Mouse (Mus musculus) midbrain, embryonic 16.5 days (tissue): ENCODE measurements at regions not wholly inside any gene's neighbourhood (a gene's known extent, or its start where the extent isn't known, plus 50 kb on each side); places are given as distances from the start of the nearest gene placed in this dataset.

ENCODE experiments used
- ATAC-seq: fragments of 200-750 bp; cut with Nextera tagmentation; 2 replicates; pipeline ENCODE4 v1.8.0; 2017; ENCODE audit warnings: moderate TSS enrichment
- H3K27ac ChIP-seq: fragments of 300-500 bp; sonication (generic); 2 replicates; pipeline ENCODE4 v1.5.1; 2014; ENCODE audit warnings: mild to moderate bottlenecking, low read length, mixed read lengths
- H3K27me3 ChIP-seq: fragments of 300-500 bp; sonication (generic); 2 replicates; pipeline ENCODE4 v1.6.1; 2014; ENCODE audit warnings: low read depth, low read length, mixed read lengths; ENCODE audit not compliant: control insufficient read depth, insufficient read depth
- H3K36me3 ChIP-seq: fragments of 300-500 bp; sonication (generic); 2 replicates; pipeline ENCODE4 v1.6.1; 2014; ENCODE audit warnings: mild to moderate bottlenecking, low read length, moderate library complexity, mixed read lengths; ENCODE audit not compliant: control insufficient read depth, insufficient read depth
- H3K4me1 ChIP-seq: fragments of 300-500 bp; sonication (generic); 2 replicates; pipeline ENCODE4 v1.6.1; 2014; ENCODE audit warnings: mild to moderate bottlenecking, low read length, mixed read lengths; ENCODE audit not compliant: control insufficient read depth, insufficient read depth
- H3K4me2 ChIP-seq: fragments of 300-500 bp; sonication (generic); 2 replicates; pipeline ENCODE4 v1.6.1; 2014; ENCODE audit warnings: mild to moderate bottlenecking, low read length, mixed read lengths
- H3K4me3 ChIP-seq: fragments of 300-500 bp; sonication (generic); 2 replicates; pipeline ENCODE4 v1.5.1; 2014; ENCODE audit warnings: low read depth, mild to moderate bottlenecking, low read length, moderate library complexity, mixed read lengths
- H3K9ac ChIP-seq: fragments of 300-500 bp; sonication (generic); 2 replicates; pipeline ENCODE4 v1.6.1; 2014; ENCODE audit warnings: low read depth, low read length, mixed read lengths
- H3K9me3 ChIP-seq: fragments of 300-500 bp; sonication (generic); replicated peaks from 2 replicates; pipeline ENCODE4 v1.6.1; 2014; ENCODE audit warnings: mild to moderate bottlenecking, low read length, mixed read lengths; ENCODE audit not compliant: control insufficient read depth, poor library complexity, severe bottlenecking
- WGBS: fragments of 180-500 bp; shearing (Covaris S2); extraction: QIAGEN DNeasy Blood & Tissue Kit; methylation state at CpG from one replicate; pipeline ENCODE4 v1.1.7; 2014; 5-methylcytosine and 5-hydroxymethylcytosine counted together

DNA sequence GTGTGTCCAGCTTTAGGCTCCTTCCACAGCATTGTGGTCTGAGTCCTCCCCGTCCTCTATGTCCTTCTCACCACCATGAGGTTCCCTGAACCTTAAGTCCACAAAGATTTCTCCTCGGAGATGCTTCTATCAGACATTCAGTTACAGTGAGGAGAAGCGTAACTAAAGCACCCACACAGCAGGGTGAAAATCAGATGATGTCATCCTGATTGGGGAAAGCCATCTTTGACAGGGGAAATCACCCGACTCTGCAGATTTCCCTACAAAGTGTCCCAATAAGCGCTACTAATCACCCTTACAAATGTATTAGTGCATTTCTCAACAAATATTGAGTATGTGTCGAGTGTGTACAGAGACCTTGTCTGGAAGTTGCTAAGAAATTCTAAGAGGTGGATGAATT, 484.8 kb upstream of the Gm19410 start:
- H3K9me3 ChIP-seq = no peaks in the 10 kb centered on the region
- no peak overlapping the region for H3K4me3 ChIP-seq
- ATAC-seq = no peak
- H3K9ac ChIP-seq = no peak overlapping the region
- H3K4me2 ChIP-seq = no peak overlapping the region
- no peaks in the 10 kb centered on the region for H3K27me3 ChIP-seq
- H3K36me3 ChIP-seq = no peaks in the 10 kb centered on the region
- WGBS = 87% methylated on average over 6 of the region's 6 CpGs
- H3K27ac ChIP-seq = no peak overlapping the region
- no peaks in the 10 kb centered on the region; the same call in 1 of the 2 replicates for H3K4me1 ChIP-seq

- Histone ChIP-seq H3K9ac (no peak overlapping the region), H3K27me3 (no peaks in the 10 kb centered on the region), H3K4me3 (no peak overlapping the region), H3K9me3 (no peaks in the 10 kb centered on the region), H3K4me1 (no peaks in the 10 kb centered on the region), H3K36me3 (no peaks in the 10 kb centered on the region), H3K27ac (no peak overlapping the region), H3K4me2 (no peak overlapping the region)
- WGBS = 86% methylated on average over 9 of the region's 9 CpGs
- ATAC-seq = no peak
Measured at GRCm38 (mm10) chr8:35283366-35283765, 482.2 kb upstream of the Gm19410 start.

- WGBS = 72% methylated on average over 5 of the region's 5 CpGs
- ATAC-seq = no peak
Measured at GRCm38 (mm10) chr8:35289018-35289417, 476.6 kb upstream of the Gm19410 start.

GRCm38 (mm10) chr8:35289967-35290366, 475.6 kb upstream of the Gm19410 start:
- H3K4me3 ChIP-seq = no peak overlapping the region
- no peaks in the 10 kb centered on the region for H3K36me3 ChIP-seq
- no peaks in the 10 kb centered on the region for H3K27me3 ChIP-seq
- H3K4me2 ChIP-seq = no peak overlapping the region
- WGBS = 84% methylated on average over 4 of the region's 4 CpGs
- 0 out of 2 replicates have a peak, but pooled peaks cover 3% of the 10 kb centered on the region for H3K4me1 ChIP-seq
- H3K9ac ChIP-seq = no peak overlapping the region
- ATAC-seq = no peak
- H3K9me3 ChIP-seq = peaks cover 2% of the 10 kb centered on the region; the same call in 1 of the 2 replicates
- H3K27ac ChIP-seq = no peak overlapping the region

More at GRCm38 (mm10) chr8:35289018-35289417, 476.6 kb upstream of the Gm19410 start:
- Histone ChIP-seq H3K4me1 (0 out of 2 replicates have a peak, but pooled peaks cover 3% of the 10 kb centered on the region), H3K9ac (no peak overlapping the region), H3K27me3 (no peaks in the 10 kb centered on the region), H3K4me2 (no peak overlapping the region), H3K9me3 (peaks cover 2% of the 10 kb centered on the region; the same call in 1 of the 2 replicates), H3K27ac (no peak overlapping the region), H3K36me3 (no peaks in the 10 kb centered on the region), H3K4me3 (no peak overlapping the region)

- Histone ChIP-seq H3K9me3 (peaks cover 2% of the 10 kb centered on the region; the same call in 1 of the 2 replicates), H3K27ac (no peak overlapping the region), H3K27me3 (no peaks in the 10 kb centered on the region), H3K4me3 (no peak overlapping the region), H3K36me3 (no peaks in the 10 kb centered on the region), H3K4me1 (0 out of 2 replicates have a peak, but pooled peaks cover 3% of the 10 kb centered on the region), H3K4me2 (no peak overlapping the region), H3K9ac (no peak overlapping the region)
- ATAC-seq = peak; percentile 60; the same call in 1 of the 2 replicates
- 60% methylated on average over 14 of the region's 14 CpGs for WGBS
Measured at GRCm38 (mm10) chr8:35293437-35294126, 472.0 kb upstream of the Gm19410 start.

DNA sequence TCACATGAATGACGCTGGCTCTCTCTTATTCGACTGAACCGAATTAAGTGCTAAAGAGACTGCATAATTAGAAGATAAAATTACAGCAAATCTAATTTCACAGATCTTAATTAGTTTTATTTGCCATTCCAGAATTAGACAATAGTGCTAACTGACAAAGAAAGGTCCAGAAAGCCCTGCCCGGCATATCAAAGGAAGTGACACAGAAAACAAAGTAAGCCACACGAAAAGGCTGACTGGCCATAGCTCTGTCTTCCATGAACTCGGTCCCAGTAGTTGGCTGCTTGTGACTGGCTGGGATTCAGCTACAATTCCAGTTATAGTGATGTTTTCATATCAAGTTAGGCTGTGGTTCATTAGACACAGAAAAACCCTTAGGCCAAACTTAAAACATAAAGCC, 468.7 kb upstream of the Gm19410 start:
- Histone ChIP-seq H3K4me2 (no peak overlapping the region), H3K4me3 (no peak overlapping the region), H3K27ac (no peak overlapping the region), H3K36me3 (no peaks in the 10 kb centered on the region), H3K9me3 (peaks cover 2% of the 10 kb centered on the region; the same call in 1 of the 2 replicates), H3K9ac (no peak overlapping the region), H3K27me3 (no peaks in the 10 kb centered on the region), H3K4me1 (0 out of 2 replicates have a peak, but pooled peaks cover 3% of the 10 kb centered on the region)
- no peak for ATAC-seq
- WGBS = 58% methylated on average over 6 of the region's 6 CpGs

DNA sequence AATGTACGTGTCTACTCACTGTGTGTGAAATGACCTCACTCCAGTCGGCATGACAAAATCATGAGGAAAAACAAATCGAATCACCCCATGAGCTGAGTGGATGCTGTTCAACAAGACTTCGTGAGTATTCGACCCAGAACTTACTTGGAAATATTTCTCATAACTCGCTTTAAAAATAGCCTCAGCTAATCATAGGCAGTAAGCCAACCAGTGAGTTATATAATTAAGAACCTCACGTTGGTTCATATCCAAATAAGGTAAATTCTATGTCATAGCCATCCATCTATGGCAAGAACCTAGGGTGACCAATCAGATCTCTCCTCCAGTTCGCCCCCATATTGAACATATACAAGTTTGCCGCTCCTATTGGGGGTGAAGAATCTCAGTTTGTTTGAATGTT, 466.5 kb upstream of the Gm19410 start:
- H3K27ac ChIP-seq = no peak overlapping the region
- no peak overlapping the region for H3K4me2 ChIP-seq
- no peak overlapping the region for H3K9ac ChIP-seq
- no peaks in the 10 kb centered on the region for H3K4me1 ChIP-seq
- no peaks in the 10 kb centered on the region for H3K36me3 ChIP-seq
- WGBS = 93% methylated on average over 9 of the region's 9 CpGs
- H3K9me3 ChIP-seq = no peaks in the 10 kb centered on the region
- H3K27me3 ChIP-seq = no peaks in the 10 kb centered on the region
- no peak for ATAC-seq
- H3K4me3 ChIP-seq = no peak overlapping the region

DNA sequence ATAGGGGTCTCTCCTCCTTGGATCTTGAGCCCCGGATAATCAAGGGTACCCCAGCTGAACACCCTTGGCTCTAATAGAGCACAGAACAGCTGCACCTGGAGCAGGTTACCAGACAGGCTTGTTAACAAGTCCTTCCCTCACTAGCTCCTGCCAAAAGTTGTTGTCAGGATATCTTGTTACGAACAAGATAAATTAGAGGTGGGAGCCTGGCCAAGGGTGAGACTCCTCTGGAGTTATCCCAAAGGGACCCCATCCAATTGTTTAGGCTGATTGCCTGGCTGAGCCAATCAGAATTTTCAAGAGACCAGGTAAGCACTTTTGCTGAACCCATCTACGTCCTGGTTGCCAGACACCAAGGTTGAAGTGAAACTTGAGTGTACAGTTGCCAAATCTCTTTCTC, 465.2 kb upstream of the Gm19410 start:
- Histone ChIP-seq H3K27me3 (no peaks in the 10 kb centered on the region), H3K27ac (no peak overlapping the region), H3K4me3 (no peak overlapping the region), H3K4me1 (no peaks in the 10 kb centered on the region), H3K4me2 (no peak overlapping the region), H3K9ac (no peak overlapping the region), H3K36me3 (no peaks in the 10 kb centered on the region), H3K9me3 (no peaks in the 10 kb centered on the region)
- ATAC-seq = no peak
- WGBS = 88% methylated on average over 3 of the region's 3 CpGs

- Histone ChIP-seq H3K36me3 (no peaks in the 10 kb centered on the region), H3K9me3 (no peaks in the 10 kb centered on the region), H3K27me3 (no peaks in the 10 kb centered on the region), H3K4me3 (no peak overlapping the region), H3K4me2 (no peak overlapping the region), H3K27ac (no peak overlapping the region), H3K4me1 (no peaks in the 10 kb centered on the region), H3K9ac (no peak overlapping the region)
- WGBS = 68% methylated on average over 10 of the region's 10 CpGs
- peak; percentile 51; the same call in 1 of the 2 replicates for ATAC-seq
Measured at GRCm38 (mm10) chr8:35300881-35301521, 464.6 kb upstream of the Gm19410 start.
